Mouse (Mus musculus): Measurements from ENCODE around the gene Cdhr2. TPM values are rescaled to one million over a fixed set of nuclear protein-coding genes. Genes with fewer than 3 reads are reported as not detected.
A peak's percentile ranks its signal among the peaks of the same experiment; 100 is the strongest.

Gene Cdhr2
- polyA plus RNA-seq, 1 experiment from 2014 or later = 0.22 TPM

DNA sequence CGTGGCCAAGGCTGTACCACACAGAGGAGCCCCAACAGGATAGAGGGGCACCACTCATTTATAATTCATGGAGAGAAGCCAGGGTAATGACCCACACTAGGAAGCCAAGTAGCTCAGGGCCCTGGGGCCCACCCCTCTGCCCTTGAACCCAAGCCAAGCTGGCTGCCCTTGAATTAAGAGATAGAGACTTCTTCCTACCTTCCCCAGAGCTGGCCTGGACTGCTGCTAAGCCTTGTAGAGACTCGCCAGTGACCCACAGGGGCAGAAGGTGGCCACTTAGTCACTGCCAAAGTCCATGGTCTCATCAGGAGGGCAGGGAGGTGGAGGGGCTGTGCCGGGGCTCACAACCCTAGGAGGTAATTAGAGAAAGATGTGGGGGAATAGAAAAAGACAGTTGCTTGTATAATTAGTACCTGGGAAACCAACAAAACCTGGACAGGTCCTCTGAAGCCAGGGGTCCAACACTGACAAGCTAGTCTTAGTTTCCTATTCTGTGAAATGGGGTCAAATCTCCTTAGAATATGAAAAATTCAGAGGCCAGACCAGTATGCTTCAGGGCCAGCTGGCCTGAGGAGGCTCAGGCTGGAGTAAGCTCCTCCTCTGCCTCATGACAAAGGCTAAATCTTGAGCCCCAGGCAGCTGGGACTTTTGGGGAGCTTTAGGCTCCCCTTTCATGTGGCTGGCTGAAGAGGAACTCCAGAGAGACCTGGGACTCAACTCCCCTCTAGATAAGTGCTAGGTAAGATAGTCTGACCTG is 16.9 kb upstream of the Cdhr2 start:
- Histone ChIP-seq H3K4me3 (replicated peaks) (peak overlapping the region; percentile 78; the same call in 1 of the 2 replicates), H3K36me3 (peaks cover 48% of the 10 kb centered on the region), H3K4me1 (peaks cover 41% of the 10 kb centered on the region), H3K27ac (replicated peaks) (no peak overlapping the region; the same call in 1 of the 2 replicates), H3K9ac (replicated peaks) (peak overlapping the region; percentile 86; the same call in 1 of the 2 replicates), H3K27me3 (replicated peaks) (no peaks in the 10 kb centered on the region), H3K4me2 (peak overlapping the region; percentile 89), H3K9me3 (replicated peaks) (no peaks in the 10 kb centered on the region)
- WGBS = 78% methylated on average over 3 of the region's 3 CpGs
- no peak for ATAC-seq (ENCODE audit: low FRiP score)

- 46% methylated on average over 2 of the region's 2 CpGs for WGBS
- Histone ChIP-seq H3K36me3 (peaks cover 42% of the 10 kb centered on the region), H3K9ac (replicated peaks) (peak overlapping the region; percentile 86)
Observed at GRCm38 (mm10) chr13:54685174-54685573, 16.1 kb upstream of the Cdhr2 start.

GRCm38 (mm10) chr13:54686139-54687053 is 14.9 kb upstream of the Cdhr2 start:
- H3K4me3 ChIP-seq (replicated peaks) = peak overlapping the region; percentile 78
- ATAC-seq (ENCODE audit: low FRiP score) = no peak
- peak overlapping the region; percentile 86 for H3K9ac ChIP-seq (replicated peaks)
- H3K27ac ChIP-seq (replicated peaks) = peak overlapping the region; percentile 99
- H3K4me2 ChIP-seq = peak overlapping the region; percentile 89
- peaks cover 30% of the 10 kb centered on the region for H3K36me3 ChIP-seq
- H3K4me1 ChIP-seq = peaks cover 54% of the 10 kb centered on the region
- H3K27me3 ChIP-seq (replicated peaks) = no peaks in the 10 kb centered on the region
- WGBS = 5% methylated on average over 19 of the region's 19 CpGs
- H3K9me3 ChIP-seq (replicated peaks) = no peaks in the 10 kb centered on the region

More at GRCm38 (mm10) chr13:54685174-54685573, 16.1 kb upstream of the Cdhr2 start:
- Histone ChIP-seq H3K4me2 (peak overlapping the region; percentile 89), H3K27me3 (replicated peaks) (no peaks in the 10 kb centered on the region), H3K9me3 (replicated peaks) (no peaks in the 10 kb centered on the region), H3K27ac (replicated peaks) (no peak overlapping the region), H3K4me3 (replicated peaks) (peak overlapping the region; percentile 78), H3K4me1 (peaks cover 43% of the 10 kb centered on the region)
- no peak for ATAC-seq (ENCODE audit: low FRiP score)

DNA sequence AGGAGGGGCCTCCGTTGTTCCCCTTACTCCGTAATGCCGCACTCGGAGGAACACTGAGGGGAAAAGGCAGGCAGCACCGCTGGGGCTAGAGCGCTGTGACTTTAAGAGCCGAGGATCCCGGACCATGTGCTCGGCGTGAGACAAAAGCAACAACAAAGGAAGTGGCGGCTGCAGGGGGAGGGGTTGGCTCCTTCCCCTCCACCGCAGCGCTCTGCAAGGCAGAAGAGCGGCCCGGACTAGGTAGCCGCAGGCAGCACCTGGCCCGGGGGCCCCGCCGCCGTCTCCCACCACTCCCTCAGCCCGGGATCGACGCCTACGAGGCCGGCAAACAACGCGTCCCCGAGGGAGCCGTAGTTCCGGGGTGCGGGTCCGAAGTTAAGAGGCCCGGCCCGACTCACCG is 14.2 kb upstream of the Cdhr2 start:
- H3K4me1 ChIP-seq = peaks cover 61% of the 10 kb centered on the region
- under 1% methylated on average over 30 of the region's 35 CpGs for WGBS
- no peaks in the 10 kb centered on the region for H3K9me3 ChIP-seq (replicated peaks)
- peak; percentile 71 for ATAC-seq (ENCODE audit: low FRiP score)
- peak overlapping the region; percentile 86 for H3K9ac ChIP-seq (replicated peaks)
- peak overlapping the region; percentile 99 for H3K27ac ChIP-seq (replicated peaks)
- no peaks in the 10 kb centered on the region for H3K27me3 ChIP-seq (replicated peaks)
- H3K36me3 ChIP-seq = peaks cover 23% of the 10 kb centered on the region
- H3K4me3 ChIP-seq (replicated peaks) = peak overlapping the region; percentile 78
- H3K4me2 ChIP-seq = peak overlapping the region; percentile 89

DNA sequence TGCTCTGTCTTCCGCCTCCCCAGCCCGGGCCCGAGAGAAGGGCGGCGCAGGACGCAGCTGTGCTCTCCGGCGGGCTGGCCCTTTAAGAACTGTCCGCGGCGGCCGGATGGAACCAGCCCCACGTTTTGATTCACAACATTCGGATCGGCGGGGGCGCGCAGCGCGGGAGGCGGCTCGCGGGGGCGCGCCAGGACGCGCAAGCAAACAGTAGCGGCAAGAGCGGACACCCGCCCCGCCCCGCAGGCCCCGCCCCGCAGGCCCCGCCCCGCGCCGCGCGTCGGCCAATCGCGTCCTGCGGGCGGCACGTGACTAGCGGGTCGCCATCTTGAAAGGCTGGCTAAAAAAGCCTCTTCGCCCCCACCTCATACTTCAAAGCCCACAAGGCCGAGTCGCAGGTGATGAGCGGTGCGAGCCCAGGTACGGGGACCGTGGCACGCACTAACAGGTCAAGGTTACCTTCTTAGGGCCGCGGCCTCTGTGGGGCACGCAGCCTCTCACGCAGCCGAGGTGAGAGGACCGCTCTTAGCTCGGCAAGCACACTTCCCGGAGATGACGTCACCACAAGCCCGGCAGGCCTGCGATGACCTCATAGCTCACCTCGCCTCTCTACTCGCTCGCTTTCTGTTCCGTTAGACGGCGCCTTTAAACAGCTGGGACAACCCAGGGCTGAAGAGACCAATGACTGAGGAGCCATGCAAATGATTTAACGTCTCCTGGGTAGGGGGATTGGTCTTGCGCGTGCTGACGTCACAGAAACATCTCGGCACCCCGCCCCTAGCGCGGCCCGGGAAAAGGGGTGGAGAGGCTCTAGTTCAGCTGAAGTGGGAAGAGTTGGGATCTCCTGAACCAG is 13.5 kb upstream of the Cdhr2 start:
- under 1% methylated on average over 80 of the region's 82 CpGs for WGBS
- H3K4me3 ChIP-seq (replicated peaks) = peak overlapping the region; percentile 78
- peak overlapping the region; percentile 86 for H3K9ac ChIP-seq (replicated peaks)
- no peaks in the 10 kb centered on the region for H3K9me3 ChIP-seq (replicated peaks)
- peaks cover 68% of the 10 kb centered on the region for H3K4me1 ChIP-seq
- peaks cover 16% of the 10 kb centered on the region for H3K36me3 ChIP-seq
- ATAC-seq (ENCODE audit: low FRiP score) = peak; percentile 90
- H3K4me2 ChIP-seq = peak overlapping the region; percentile 89
- peak overlapping the region; percentile 99 for H3K27ac ChIP-seq (replicated peaks)
- no peaks in the 10 kb centered on the region for H3K27me3 ChIP-seq (replicated peaks)

DNA sequence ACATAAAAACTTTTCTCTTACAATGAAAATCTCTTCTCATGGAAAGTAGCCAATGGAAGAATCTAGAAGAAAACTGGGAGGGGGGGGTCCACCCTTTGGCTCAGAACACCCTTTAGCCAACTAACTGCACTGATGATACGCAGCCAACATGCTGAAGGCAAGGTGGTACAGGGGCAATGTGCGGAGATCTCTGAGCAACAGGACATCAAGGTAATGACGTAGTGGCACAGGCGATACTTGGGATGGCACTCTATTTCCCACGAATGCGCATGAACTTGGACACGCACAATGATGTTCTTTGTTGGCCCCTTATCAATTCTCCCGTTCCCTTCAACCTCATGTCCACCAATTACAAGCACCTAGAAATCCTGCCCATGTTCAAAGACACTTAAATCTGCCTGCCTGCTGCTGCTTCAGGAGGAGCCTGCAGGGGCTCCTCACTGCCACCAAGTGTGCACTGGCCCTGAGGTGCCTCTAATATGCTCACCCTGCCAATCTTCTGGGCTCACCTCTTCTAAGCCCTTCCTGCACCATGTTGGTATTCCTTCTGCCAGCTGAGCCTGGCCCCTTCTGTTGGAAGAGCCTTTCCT is 11.0 kb upstream of the Cdhr2 start:
- no peak overlapping the region for H3K27ac ChIP-seq (replicated peaks)
- H3K4me2 ChIP-seq = no peak overlapping the region
- H3K9ac ChIP-seq (replicated peaks) = no peak overlapping the region
- peaks cover 60% of the 10 kb centered on the region for H3K4me1 ChIP-seq
- no peaks in the 10 kb centered on the region for H3K36me3 ChIP-seq
- no peaks in the 10 kb centered on the region for H3K27me3 ChIP-seq (replicated peaks)
- WGBS = 92% methylated on average over 8 of the region's 8 CpGs
- H3K9me3 ChIP-seq (replicated peaks) = no peaks in the 10 kb centered on the region
- H3K4me3 ChIP-seq (replicated peaks) = no peak overlapping the region
- no peak for ATAC-seq (ENCODE audit: low FRiP score)

GRCm38 (mm10) chr13:54691737-54692136 is 9.5 kb upstream of the Cdhr2 start:
- Histone ChIP-seq H3K27me3 (replicated peaks) (no peaks in the 10 kb centered on the region), H3K27ac (replicated peaks) (no peak overlapping the region), H3K4me3 (replicated peaks) (peak overlapping the region; percentile 79; the same call in 1 of the 2 replicates), H3K4me1 (peaks cover 46% of the 10 kb centered on the region), H3K9ac (replicated peaks) (peak overlapping the region; percentile 97; the same call in 1 of the 2 replicates), H3K36me3 (no peaks in the 10 kb centered on the region), H3K9me3 (replicated peaks) (no peaks in the 10 kb centered on the region), H3K4me2 (peak overlapping the region; percentile 91)
- no peak for ATAC-seq (ENCODE audit: low FRiP score)

GRCm38 (mm10) chr13:54692711-54693557 is 8.3 kb upstream of the Cdhr2 start:
- 13% methylated on average over 21 of the region's 21 CpGs for WGBS
- Histone ChIP-seq H3K9ac (replicated peaks) (peak overlapping the region; percentile 97), H3K4me2 (peak overlapping the region; percentile 91), H3K4me1 (peaks cover 46% of the 10 kb centered on the region), H3K4me3 (replicated peaks) (peak overlapping the region; percentile 79), H3K9me3 (replicated peaks) (no peaks in the 10 kb centered on the region), H3K27me3 (replicated peaks) (no peaks in the 10 kb centered on the region), H3K36me3 (no peaks in the 10 kb centered on the region), H3K27ac (replicated peaks) (peak overlapping the region; percentile 98)
- no peak for ATAC-seq (ENCODE audit: low FRiP score)

- Histone ChIP-seq H3K4me3 (replicated peaks) (peak within 1 kb of the TSS; percentile 79), H3K9me3 (replicated peaks) (no peaks in the 10 kb centered on the region), H3K36me3 (no peaks in the 10 kb centered on the region), H3K4me1 (peaks cover 39% of the 10 kb centered on the region), H3K4me2 (peak within 1 kb of the TSS; percentile 91), H3K27ac (replicated peaks) (peak within 1 kb of the TSS; percentile 98), H3K27me3 (replicated peaks) (no peaks in the 10 kb centered on the region), H3K9ac (replicated peaks) (peak within 1 kb of the TSS; percentile 97)
- ATAC-seq (ENCODE audit: low FRiP score) = peak; percentile 96
- under 1% methylated on average over 87 of the region's 92 CpGs for WGBS
Observed at GRCm38 (mm10) chr13:54693558-54694347, 7.5 kb upstream of the Cdhr2 start, which contains the start of gene Rnf44. Rnf44 (minus strand) TSS chr13:54693907.

Data from neural tube, embryonic 15.5 days (tissue).